Mouse (Mus musculus) thymus, adult 18-20 months (tissue): ENCODE results near the gene Plekha7.

Experiments used
- DNase-seq, 2 experiments: peaks; one replicate each; pipeline ENCODE4 v3.0.0; 2022; ENCODE audit warnings: mixed read lengths in 2 of 2

The Plekha7 gene

GRCm38 (mm10) chr7:116247377-116247729, 60.8 kb downstream of the Plekha7 start:
- no peak for DNase-seq

GRCm38 (mm10) chr7:116246696-116247376, 61.3 kb downstream of the Plekha7 start:
- no peak for DNase-seq

GRCm38 (mm10) chr7:116245815-116246695, 62.1 kb downstream of the Plekha7 start:
- no peak for DNase-seq

- DNase-seq = no peak
These were observed 63.6 kb downstream of the Plekha7 start for GRCm38 (mm10) chr7:116244302-116245165.

- no peak for DNase-seq
These were observed 65.4 kb downstream of the Plekha7 start for GRCm38 (mm10) chr7:116242810-116243209.

GRCm38 (mm10) chr7:116241601-116242000, 66.6 kb downstream of the Plekha7 start:
- DNase-seq = no peak

GRCm38 (mm10) chr7:116240791-116241474, 67.2 kb downstream of the Plekha7 start:
- no peak for DNase-seq

GRCm38 (mm10) chr7:116240353-116240752, 67.8 kb downstream of the Plekha7 start:
- no peak for DNase-seq

- peak; percentile 31 to 49 for DNase-seq
These were observed 69.9 kb downstream of the Plekha7 start for GRCm38 (mm10) chr7:116238320-116238719.

GRCm38 (mm10) chr7:116237157-116237981, 70.8 kb downstream of the Plekha7 start:
- DNase-seq = no peak

- DNase-seq = no peak
These were observed 71.6 kb downstream of the Plekha7 start for GRCm38 (mm10) chr7:116236608-116237007.

- DNase-seq = no peak
These were observed 73.8 kb downstream of the Plekha7 start for GRCm38 (mm10) chr7:116234287-116234806.

GRCm38 (mm10) chr7:116230811-116231609, 77.2 kb downstream of the Plekha7 start:
- peak in 1 of 2 experiments; percentile 38 for DNase-seq

GRCm38 (mm10) chr7:116226877-116227282, 81.3 kb downstream of the Plekha7 start:
- no peak for DNase-seq

GRCm38 (mm10) chr7:116226316-116226715, 81.9 kb downstream of the Plekha7 start:
- DNase-seq = no peak

GRCm38 (mm10) chr7:116224543-116224942, 83.6 kb downstream of the Plekha7 start:
- DNase-seq = no peak

GRCm38 (mm10) chr7:116223010-116223783, 85.0 kb downstream of the Plekha7 start:
- DNase-seq = no peak

GRCm38 (mm10) chr7:116222288-116223009, 85.7 kb downstream of the Plekha7 start:
- DNase-seq = no peak

GRCm38 (mm10) chr7:116221883-116222282, 86.3 kb downstream of the Plekha7 start:
- DNase-seq = no peak
